Mouse (Mus musculus) forebrain, embryonic 10.5 days (tissue): Measurements from ENCODE around the gene Hivep3. TPM values are rescaled to one million over a fixed set of nuclear protein-coding genes. Genes with fewer than 3 reads are reported as not detected.

Experiments used
- DNase-seq: peaks from one replicate; pipeline ENCODE4 v3.0.0-alpha.2; 2017; ENCODE audit warnings: low spot score; ENCODE audit errors: extremely low spot score
- H3K27ac ChIP-seq: fragments of 300-500 bp; sonication (generic); 2 replicates; pipeline ENCODE4 v1.5.1; 2016; ENCODE audit warnings: mild to moderate bottlenecking
- H3K27me3 ChIP-seq: fragments of 300-500 bp; sonication (generic); 2 replicates; pipeline ENCODE4 v1.6.1; 2016; ENCODE audit warnings: mild to moderate bottlenecking; ENCODE audit not compliant: poor library complexity, severe bottlenecking
- H3K36me3 ChIP-seq: fragments of 300-500 bp; sonication (generic); replicated peaks from 2 replicates; pipeline ENCODE4 v1.6.1; 2016; ENCODE audit warnings: mild to moderate bottlenecking, moderate library complexity
- H3K4me1 ChIP-seq: fragments of 300-500 bp; sonication (generic); 2 replicates; pipeline ENCODE4 v1.6.1; 2016
- H3K4me3 ChIP-seq: fragments of 300-500 bp; sonication (generic); 2 replicates; pipeline ENCODE4 v1.5.1; 2016; ENCODE audit warnings: mild to moderate bottlenecking, moderate library complexity
- H3K9me3 ChIP-seq: fragments of 300-500 bp; sonication (generic); 2 replicates; pipeline ENCODE4 v1.6.1; 2016; ENCODE audit warnings: mild to moderate bottlenecking, moderate library complexity
- WGBS: fragments of 180-500 bp; shearing (Covaris S2); methylation state at CpG from one replicate; pipeline ENCODE4 v1.1.7; 2016; 5-methylcytosine and 5-hydroxymethylcytosine counted together
- polyA plus RNA-seq: library from polyadenylated mRNA; unstranded; fragments of >200 nt; fragmentation: Nextera tagmentation; extraction: Ambion mirVana; gene quantifications from 2 replicates; pipeline ENCODE4 v1.2.1, GENCODE M21; 2016

The Hivep3 gene
- polyA plus RNA-seq, 1 experiment from 2014 or later, result 1.4 TPM

DNA sequence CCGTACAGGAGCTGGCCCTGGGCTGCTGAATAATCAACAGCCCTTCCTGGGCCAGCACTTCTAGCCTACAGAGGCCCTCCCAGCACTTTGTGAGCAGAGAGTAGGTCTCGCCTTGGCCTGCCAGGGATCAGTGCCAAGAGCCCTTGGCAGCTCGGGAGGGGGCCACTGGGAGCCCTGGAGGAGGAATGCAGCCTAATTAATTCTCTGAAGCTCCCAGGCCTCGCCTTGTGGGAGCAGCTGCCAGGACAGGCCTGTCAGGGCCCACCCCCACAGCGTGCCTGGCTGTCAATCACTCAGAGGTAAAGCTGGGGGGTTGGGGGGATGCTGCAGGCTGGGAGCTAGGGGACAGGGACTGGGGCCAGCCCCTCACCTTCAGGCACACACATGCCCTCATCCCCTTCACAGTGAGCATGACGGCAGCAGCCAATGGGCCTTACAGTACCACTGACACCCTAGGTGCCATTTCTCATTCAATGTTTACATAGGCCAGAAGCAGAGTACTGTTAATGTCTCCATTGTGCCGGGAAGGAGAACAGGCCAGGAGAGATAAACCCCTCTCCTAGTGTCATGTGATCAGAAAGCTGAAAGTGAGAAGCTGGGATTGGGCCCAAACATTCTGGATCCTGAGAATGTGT, 438.6 kb downstream of the Hivep3 start:
- DNase-seq, result no peak
- Histone ChIP-seq H3K27ac (peak overlapping the region; percentile 58; the same call in 1 of the 2 replicates), H3K27me3 (no peaks in the 10 kb centered on the region), H3K4me1 (peaks cover 15% of the 10 kb centered on the region), H3K4me3 (no peak overlapping the region), H3K9me3 (no peaks in the 10 kb centered on the region), H3K36me3 (no peaks in the 10 kb centered on the region)
- 35% methylated on average over 7 of the region's 7 CpGs for WGBS

DNA sequence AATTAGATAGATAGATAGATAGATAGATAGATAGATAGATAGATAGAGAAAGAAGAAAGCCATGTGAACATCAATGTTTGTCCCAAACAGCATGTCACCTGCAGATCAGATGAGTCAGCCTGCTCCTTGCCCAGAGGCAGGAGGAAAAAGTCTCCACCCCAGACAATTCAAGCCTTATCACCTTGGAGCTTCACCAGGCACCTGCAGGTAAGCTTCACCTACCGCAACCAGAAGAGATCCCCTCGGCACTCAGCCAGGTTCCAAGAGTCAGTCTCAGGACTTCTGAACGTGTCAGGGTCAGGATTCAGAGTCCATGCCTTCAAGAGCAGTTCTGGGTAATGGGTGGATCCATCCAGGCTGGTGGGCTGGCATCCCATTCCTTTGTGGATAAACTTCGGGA, 445.5 kb downstream of the Hivep3 start:
- no peak for DNase-seq

DNA sequence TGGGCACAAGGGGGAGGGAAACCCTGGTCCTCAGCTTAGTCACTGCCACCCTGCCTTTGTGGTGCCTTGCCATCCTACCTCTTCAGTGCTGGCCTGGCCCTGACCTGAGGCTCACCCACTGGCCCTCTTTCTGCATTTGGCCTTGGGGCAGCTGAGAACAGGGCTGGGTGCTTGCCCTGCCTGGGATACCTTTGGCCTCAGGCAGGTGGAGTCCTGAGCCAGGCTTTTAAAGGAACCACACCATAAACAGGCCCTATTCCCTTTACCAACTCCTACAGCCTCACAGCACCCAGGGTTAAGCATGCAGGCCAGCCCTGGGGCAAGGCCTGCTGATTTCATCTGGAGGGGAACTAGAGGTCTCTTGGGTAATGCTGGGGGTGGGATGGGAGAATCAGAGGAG, 447.0 kb downstream of the Hivep3 start:
- Histone ChIP-seq H3K36me3 (no peaks in the 10 kb centered on the region), H3K27me3 (0 out of 2 replicates have a peak, but pooled peaks cover 4% of the 10 kb centered on the region), H3K4me1 (peaks cover 21% of the 10 kb centered on the region), H3K9me3 (no peaks in the 10 kb centered on the region), H3K27ac (no peak overlapping the region), H3K4me3 (no peak overlapping the region)
- DNase-seq, result no peak

More for the DNA sequence above, 445.5 kb downstream of the Hivep3 start:
- H3K27ac ChIP-seq, result no peak overlapping the region
- H3K4me1 ChIP-seq, result peaks cover 10% of the 10 kb centered on the region
- no peaks in the 10 kb centered on the region for H3K9me3 ChIP-seq
- no peak overlapping the region for H3K4me3 ChIP-seq
- no peaks in the 10 kb centered on the region for H3K27me3 ChIP-seq
- 83% methylated on average over 4 of the region's 4 CpGs for WGBS
- no peaks in the 10 kb centered on the region for H3K36me3 ChIP-seq

DNA sequence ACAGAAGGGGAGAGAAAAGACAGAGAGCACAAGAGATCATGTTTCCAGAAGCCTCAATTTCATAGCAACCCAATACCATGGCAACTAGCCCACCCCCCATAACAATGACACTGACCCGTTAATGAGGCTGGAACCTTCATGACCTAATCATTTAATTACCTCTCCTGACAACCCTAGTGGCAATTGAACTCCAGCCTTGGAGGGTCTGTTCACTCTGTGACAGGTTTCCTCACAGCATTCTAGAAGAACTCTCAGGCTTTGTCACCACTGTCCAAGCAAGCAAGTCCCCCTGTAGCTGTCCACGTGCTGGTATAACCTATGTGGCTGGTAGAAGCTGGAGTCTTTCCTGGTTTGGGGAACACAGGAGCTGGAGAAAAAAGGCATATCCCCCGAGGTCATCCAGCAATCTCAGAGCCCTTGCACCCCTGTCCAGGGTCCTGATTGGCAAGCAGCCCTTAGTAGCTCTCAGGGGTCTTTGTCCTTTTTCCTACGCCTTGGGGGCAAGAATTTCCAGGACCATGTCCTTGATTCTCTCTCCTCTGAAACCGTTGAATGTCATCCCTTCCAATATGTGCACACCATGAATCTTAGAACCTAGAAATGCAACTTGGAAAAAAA, 450.9 kb downstream of the Hivep3 start:
- Histone ChIP-seq H3K27me3 (0 out of 2 replicates have a peak, but pooled peaks cover 8% of the 10 kb centered on the region), H3K9me3 (no peaks in the 10 kb centered on the region), H3K36me3 (no peaks in the 10 kb centered on the region), H3K4me3 (no peak overlapping the region), H3K4me1 (peaks cover 30% of the 10 kb centered on the region), H3K27ac (no peak overlapping the region)
- 26% methylated on average over 5 of the region's 5 CpGs for WGBS
- peak; percentile 53 for DNase-seq

DNA sequence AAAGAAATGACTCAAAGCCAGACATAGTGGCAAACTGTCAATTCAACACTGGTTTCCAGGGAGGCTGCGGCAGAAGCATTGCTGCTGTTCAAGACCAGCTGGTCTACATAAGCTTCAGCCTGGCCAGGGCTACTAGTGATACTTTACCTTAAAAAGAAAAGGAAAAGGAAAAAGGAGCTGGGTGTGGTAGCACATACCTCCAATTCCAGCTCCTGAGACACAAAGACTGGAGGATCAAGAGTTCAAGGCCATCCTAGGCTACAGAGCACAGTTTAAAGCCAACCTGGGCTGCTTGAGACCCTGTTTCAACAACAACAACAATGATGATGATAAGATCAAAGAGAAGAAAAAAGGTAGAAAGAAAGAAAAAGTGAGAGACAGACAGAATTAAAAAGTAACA, 452.9 kb downstream of the Hivep3 start:
- 92% methylated on average over 1 of the region's 1 CpGs for WGBS
- no peaks in the 10 kb centered on the region for H3K36me3 ChIP-seq
- H3K4me3 ChIP-seq, result no peak overlapping the region
- no peak for DNase-seq
- H3K27ac ChIP-seq, result no peak overlapping the region
- 0 out of 2 replicates have a peak, but pooled peaks cover 8% of the 10 kb centered on the region for H3K27me3 ChIP-seq
- no peaks in the 10 kb centered on the region for H3K9me3 ChIP-seq
- peaks cover 39% of the 10 kb centered on the region for H3K4me1 ChIP-seq

DNA sequence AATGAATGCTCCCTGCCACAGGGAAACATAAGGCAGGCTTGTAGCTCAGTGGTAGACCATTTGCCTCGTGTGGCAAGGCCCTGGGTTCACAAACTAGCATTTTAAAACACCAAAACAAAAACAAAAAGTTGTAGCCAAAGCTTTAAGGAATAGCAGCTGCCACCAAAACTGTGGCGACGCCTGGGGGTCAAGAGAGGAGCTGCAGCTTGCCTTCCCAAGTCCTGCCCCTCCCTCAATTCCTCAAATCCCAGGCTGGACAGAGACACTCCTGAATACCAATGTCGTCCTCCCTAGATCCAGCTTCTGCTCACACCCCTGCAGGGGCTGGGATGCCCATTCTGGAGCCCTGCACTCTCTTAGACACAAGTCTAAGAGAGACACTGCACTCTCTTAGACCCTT, 453.4 kb downstream of the Hivep3 start:
- Histone ChIP-seq H3K27ac (no peak overlapping the region), H3K27me3 (0 out of 2 replicates have a peak, but pooled peaks cover 8% of the 10 kb centered on the region), H3K4me1 (peaks cover 39% of the 10 kb centered on the region), H3K9me3 (no peaks in the 10 kb centered on the region), H3K4me3 (no peak overlapping the region), H3K36me3 (no peaks in the 10 kb centered on the region)
- 3% methylated on average over 4 of the region's 4 CpGs for WGBS
- no peak for DNase-seq

Other genes starting within 250 kb of the Hivep3 start
- 3.1 and 3.2 TPM in 2 replicates for gene Rimkla, start 241.2 kb upstream of the Hivep3 start, polyA plus RNA-seq
- gene Foxj3, start 196.8 kb upstream of the Hivep3 start, polyA plus RNA-seq, result 21.3 and 23.4 TPM in 2 replicates
- 2.1 and 2.5 TPM in 2 replicates for gene Frg2f1, start 194.3 kb upstream of the Hivep3 start, polyA plus RNA-seq
- not detected in 2 replicates for gene Guca2a, start 96.1 kb upstream of the Hivep3 start, polyA plus RNA-seq
- gene Guca2b, start 74.8 kb upstream of the Hivep3 start, polyA plus RNA-seq, result not detected in 2 replicates